ENCODE assay signal across 9 mouse cellular contexts in genomic region chr6:89679291-89679835, GRCm38 (mm10). TPM values are rescaled to one million over a fixed set of nuclear protein-coding genes. Genes with fewer than 3 reads are reported as not detected.
A peak's percentile ranks its signal among the peaks of the same experiment; 100 is the strongest.
DNase-seq lines count a peak whose midpoint lies in the region; ATAC-seq and TF ChIP-seq lines count a peak whose summit lies in the region.
"Had no signal": no experiment of that assay in that cellular context is flagged by ENCODE, and none has a peak within 500 bp of the region (broad histone marks: within the 10 kb centered on the region; RNA-seq: fewer than 3 reads in every experiment).

No protein-coding gene starts in this region.

- peak; percentile 67 to 72 for DNase-seq in adrenal gland, postnatal 36 days
- peak; percentile 83 for DNase-seq in kidney, postnatal 0 days (ENCODE audit: low spot score)

- TF ChIP-seq CTCF in kidney, postnatal 0 days (IDR thresholded peaks at IDR 0.05; ENCODE audit: low read depth): peak; percentile 96

- no peak overlapping the region for H3K4me2 ChIP-seq in embryonic facial prominence, embryonic 15.5 days (replicated peaks)
- no peak overlapping the region for H3K4me2 ChIP-seq in heart, embryonic 16.5 days (ENCODE audit: low read depth, low read length)
- H3K4me2 ChIP-seq in kidney, postnatal 0 days (ENCODE audit: low read length): no peak overlapping the region
- H3K4me2 ChIP-seq in liver, embryonic 12.5 days: no peak overlapping the region
- no peak overlapping the region for H3K4me2 ChIP-seq in neural tube, embryonic 12.5 days (replicated peaks)
- H3K4me2 ChIP-seq in stomach, embryonic 14.5 days (replicated peaks; ENCODE audit: low read depth, low read length): no peak overlapping the region

- no peak overlapping the region for H3K4me3 ChIP-seq in embryonic facial prominence, embryonic 15.5 days (replicated peaks)
- no peak overlapping the region for H3K4me3 ChIP-seq in heart, embryonic 16.5 days (ENCODE audit: low read length)
- H3K4me3 ChIP-seq in kidney, postnatal 0 days (replicated peaks; ENCODE audit: low read depth, low read length): no peak overlapping the region
- H3K4me3 ChIP-seq in liver, embryonic 12.5 days: no peak overlapping the region
- no peak overlapping the region for H3K4me3 ChIP-seq in neural tube, embryonic 12.5 days
- no peak overlapping the region for H3K4me3 ChIP-seq in stomach, embryonic 14.5 days (ENCODE audit: low read depth, low read length)
- H3K4me3 ChIP-seq: erythroblast, embryonic 14.5 days had no signal

- no peaks in the 10 kb centered on the region for H3K4me1 ChIP-seq in embryonic facial prominence, embryonic 15.5 days
- no peaks in the 10 kb centered on the region for H3K4me1 ChIP-seq in heart, embryonic 16.5 days (ENCODE audit: control insufficient read depth, insufficient read depth, low read length)
- no peaks in the 10 kb centered on the region for H3K4me1 ChIP-seq in kidney, postnatal 0 days (replicated peaks; ENCODE audit: insufficient read depth, low read length)
- no peaks in the 10 kb centered on the region for H3K4me1 ChIP-seq in liver, embryonic 12.5 days
- no peaks in the 10 kb centered on the region for H3K4me1 ChIP-seq in neural tube, embryonic 12.5 days
- no peaks in the 10 kb centered on the region for H3K4me1 ChIP-seq in stomach, embryonic 14.5 days (ENCODE audit: control insufficient read depth, insufficient read depth, low read length)

- H3K27me3 ChIP-seq in embryonic facial prominence, embryonic 15.5 days: no peaks in the 10 kb centered on the region
- no peaks in the 10 kb centered on the region for H3K27me3 ChIP-seq in heart, embryonic 16.5 days (ENCODE audit: control insufficient read depth, insufficient read depth, low read length)
- no peaks in the 10 kb centered on the region for H3K27me3 ChIP-seq in kidney, postnatal 0 days (ENCODE audit: insufficient read depth, low read length)
- no peaks in the 10 kb centered on the region for H3K27me3 ChIP-seq in liver, embryonic 12.5 days (replicated peaks)
- no peaks in the 10 kb centered on the region for H3K27me3 ChIP-seq in neural tube, embryonic 12.5 days (replicated peaks)
- no peaks in the 10 kb centered on the region for H3K27me3 ChIP-seq in stomach, embryonic 14.5 days (ENCODE audit: control insufficient read depth, insufficient read depth, low read length)

- ATAC-seq in CD4-positive, CD25-positive, alpha-beta regulatory T cell, adult 4 months: peak; percentile 71
- ATAC-seq in embryonic facial prominence, embryonic 15.5 days (ENCODE audit: insufficient number of reproducible peaks, low FRiP score, low TSS enrichment, low read depth): 0 out of 2 replicates have a peak, but pooled peaks have one; percentile 29
- peak; percentile 41; the same call in 1 of the 2 replicates for ATAC-seq in heart, embryonic 16.5 days (replicated peaks; ENCODE audit: extremely low read depth, insufficient read depth, low FRiP score)
- peak; percentile 53 for ATAC-seq in kidney, postnatal 0 days (replicated peaks; ENCODE audit: low FRiP score, low read depth)
- peak; percentile 35; the same call in 1 of the 2 replicates for ATAC-seq in liver, embryonic 12.5 days
- peak; percentile 77 for ATAC-seq in neural tube, embryonic 12.5 days (ENCODE audit: low FRiP score, low read depth)
- peak; percentile 56; the same call in 1 of the 2 replicates for ATAC-seq in stomach, embryonic 14.5 days (ENCODE audit: insufficient number of reproducible peaks, insufficient read depth, low FRiP score, low read depth)

- H3K27ac ChIP-seq in embryonic facial prominence, embryonic 15.5 days (replicated peaks): no peak overlapping the region
- H3K27ac ChIP-seq in heart, embryonic 16.5 days (ENCODE audit: low read length): no peak overlapping the region
- no peak overlapping the region for H3K27ac ChIP-seq in kidney, postnatal 0 days
- no peak overlapping the region for H3K27ac ChIP-seq in liver, embryonic 12.5 days
- H3K27ac ChIP-seq in neural tube, embryonic 12.5 days: no peak overlapping the region
- no peak overlapping the region for H3K27ac ChIP-seq in stomach, embryonic 14.5 days (ENCODE audit: low read length)

- no peaks in the 10 kb centered on the region for H3K9me3 ChIP-seq in embryonic facial prominence, embryonic 15.5 days (replicated peaks)
- H3K9me3 ChIP-seq in heart, embryonic 16.5 days (replicated peaks; ENCODE audit: control insufficient read depth, low read length): no peaks in the 10 kb centered on the region
- no peaks in the 10 kb centered on the region for H3K9me3 ChIP-seq in kidney, postnatal 0 days (replicated peaks; ENCODE audit: low read length)
- no peaks in the 10 kb centered on the region for H3K9me3 ChIP-seq in liver, embryonic 12.5 days (replicated peaks)
- H3K9me3 ChIP-seq in neural tube, embryonic 12.5 days: no peaks in the 10 kb centered on the region
- no peaks in the 10 kb centered on the region for H3K9me3 ChIP-seq in stomach, embryonic 14.5 days (ENCODE audit: control insufficient read depth, low read depth, low read length)

- H3K36me3 ChIP-seq in embryonic facial prominence, embryonic 15.5 days: no peaks in the 10 kb centered on the region; the same call in 1 of the 2 replicates
- no peaks in the 10 kb centered on the region for H3K36me3 ChIP-seq in heart, embryonic 16.5 days (ENCODE audit: control insufficient read depth, insufficient read depth)
- H3K36me3 ChIP-seq in kidney, postnatal 0 days (ENCODE audit: insufficient read depth, low read length): 0 out of 2 replicates have a peak, but pooled peaks cover 7% of the 10 kb centered on the region
- H3K36me3 ChIP-seq in liver, embryonic 12.5 days: no peaks in the 10 kb centered on the region
- peaks cover 5% of the 10 kb centered on the region for H3K36me3 ChIP-seq in neural tube, embryonic 12.5 days
- H3K36me3 ChIP-seq in stomach, embryonic 14.5 days (ENCODE audit: control insufficient read depth, insufficient read depth, low read length): no peaks in the 10 kb centered on the region

- H3K9ac ChIP-seq in embryonic facial prominence, embryonic 15.5 days: no peak overlapping the region
- H3K9ac ChIP-seq in heart, embryonic 16.5 days (ENCODE audit: low read length): no peak overlapping the region
- no peak overlapping the region for H3K9ac ChIP-seq in kidney, postnatal 0 days (ENCODE audit: low read depth, low read length)
- no peak overlapping the region for H3K9ac ChIP-seq in liver, embryonic 12.5 days
- no peak overlapping the region for H3K9ac ChIP-seq in neural tube, embryonic 12.5 days
- H3K9ac ChIP-seq in stomach, embryonic 14.5 days (replicated peaks; ENCODE audit: low read depth, low read length): no peak overlapping the region

- 20% methylated on average over 10 of the region's 10 CpGs for WGBS in embryonic facial prominence, embryonic 15.5 days
- 18% methylated on average over 10 of the region's 10 CpGs for WGBS in heart, embryonic 16.5 days
- 19% methylated on average over 10 of the region's 10 CpGs for WGBS in kidney, postnatal 0 days
- WGBS in liver, embryonic 12.5 days (ENCODE audit: insufficient replicate concordance): 16% methylated on average over 10 of the region's 10 CpGs
- WGBS in neural tube, embryonic 12.5 days: 17% methylated on average over 10 of the region's 10 CpGs
- WGBS in stomach, embryonic 14.5 days: 17% methylated on average over 10 of the region's 10 CpGs

RNA-seq across cellular contexts. Expression of gene Vmn1r40, which starts 28.0 kb away (rescaled TPM):
- not detected for polyA plus RNA-seq in CD4-positive, CD25-positive, alpha-beta regulatory T cell, adult 4 months (2017; shearing (Covaris generic))
- not detected for total RNA-seq in adrenal gland, postnatal 36 days (2021)
- polyA plus RNA-seq in embryonic facial prominence, embryonic 15.5 days (2015; fragmentation: Nextera tagmentation; extraction: Ambion mirVana): not detected in 2 replicates
- polyA plus RNA-seq in heart, embryonic 16.5 days (2015; fragmentation: Nextera tagmentation; extraction: Ambion mirVana): not detected in 2 replicates
- not detected in 2 replicates for polyA plus RNA-seq in kidney, postnatal 0 days (2015; fragmentation: Nextera tagmentation; extraction: Ambion mirVana)
- not detected in 2 replicates for polyA plus RNA-seq in liver, embryonic 12.5 days (2016; fragmentation: Nextera tagmentation; extraction: Ambion mirVana)
- not detected in 2 replicates for polyA plus RNA-seq in neural tube, embryonic 12.5 days (2016; fragmentation: Nextera tagmentation; extraction: Ambion mirVana)
- not detected in 2 replicates for polyA plus RNA-seq in stomach, embryonic 14.5 days (2014; fragmentation: Nextera tagmentation; extraction: Ambion mirVana)
- polyA plus RNA-seq: erythroblast, embryonic 14.5 days had no signal

RNA-seq across cellular contexts. Expression of gene Txnrd3, which starts 35.6 kb away (rescaled TPM):
- under 1 TPM; 0.30 to 0.48 TPM for polyA plus RNA-seq in CD4-positive, CD25-positive, alpha-beta regulatory T cell, adult 4 months (2017; shearing (Covaris generic))
- 10 to 100 TPM in 1 of 2 experiments, 1 to 10 TPM in 1; 9.4 to 15.5 TPM for total RNA-seq in adrenal gland, postnatal 36 days (2021)
- polyA plus RNA-seq in embryonic facial prominence, embryonic 15.5 days (2015; fragmentation: Nextera tagmentation; extraction: Ambion mirVana): 8.4 and 9.3 TPM in 2 replicates
- polyA plus RNA-seq in heart, embryonic 16.5 days (2015; fragmentation: Nextera tagmentation; extraction: Ambion mirVana): 14.3 and 15.3 TPM in 2 replicates
- polyA plus RNA-seq in kidney, postnatal 0 days (2015; fragmentation: Nextera tagmentation; extraction: Ambion mirVana): 27.9 and 29.2 TPM in 2 replicates
- 6.1 and 6.4 TPM in 2 replicates for polyA plus RNA-seq in liver, embryonic 12.5 days (2016; fragmentation: Nextera tagmentation; extraction: Ambion mirVana)
- 10.9 and 11.6 TPM in 2 replicates for polyA plus RNA-seq in neural tube, embryonic 12.5 days (2016; fragmentation: Nextera tagmentation; extraction: Ambion mirVana)
- polyA plus RNA-seq in stomach, embryonic 14.5 days (2014; fragmentation: Nextera tagmentation; extraction: Ambion mirVana): 12.0 and 12.9 TPM in 2 replicates
- polyA plus RNA-seq: erythroblast, embryonic 14.5 days had no signal
